Mouse (Mus musculus): ENCODE measurements around the gene Scgb2a2. TPM values are rescaled to one million over a fixed set of nuclear protein-coding genes. Genes with fewer than 3 reads are reported as not detected.
"Not testable (repeated sequence)": the region's sequence is repeated elsewhere in the genome, so short reads cannot be mapped to it uniquely, and the experiment has no call there.

The Scgb2a2 gene
- not detected in 2 replicates for polyA plus RNA-seq (2015; fragmentation: Nextera tagmentation; extraction: Ambion mirVana)

DNA sequence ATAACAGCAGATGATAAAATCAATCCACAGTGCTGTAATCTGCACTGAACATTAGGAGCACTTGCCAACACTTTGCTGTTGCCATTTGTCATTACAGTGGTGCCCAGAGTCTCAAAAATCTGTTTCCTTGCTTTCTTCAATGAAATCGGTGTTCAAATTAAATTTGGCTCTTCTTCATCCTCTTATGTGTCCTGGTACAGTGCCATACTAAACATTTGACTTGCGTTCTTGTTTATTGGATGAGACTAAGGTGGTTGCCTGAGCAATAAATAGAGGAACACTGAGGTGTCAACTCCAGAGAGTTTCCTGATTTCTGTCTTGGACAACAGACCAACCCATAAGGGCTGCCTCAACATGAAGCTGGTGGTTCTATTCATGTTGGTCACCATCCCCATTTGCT is at the start of gene Scgb2a2:
Scgb2a2 (plus strand) TSS at position 301 of the 400 bp plus-strand sequence.
- H3K36me3 ChIP-seq: no peaks in the 10 kb centered on the region
- H3K4me1 ChIP-seq: no peaks in the 10 kb centered on the region
- H3K4me3 ChIP-seq (replicated peaks): no peak within 1 kb of the TSS
- H3K27me3 ChIP-seq: no peaks in the 10 kb centered on the region
- ATAC-seq (replicated peaks; ENCODE audit: low FRiP score): no peak
- no peak within 1 kb of the TSS for H3K9ac ChIP-seq
- no peak within 1 kb of the TSS for H3K27ac ChIP-seq
- 78% methylated on average over 2 of the region's 2 CpGs for WGBS
- H3K4me2 ChIP-seq: no peak within 1 kb of the TSS
- H3K9me3 ChIP-seq (replicated peaks): no peaks in the 10 kb centered on the region

DNA sequence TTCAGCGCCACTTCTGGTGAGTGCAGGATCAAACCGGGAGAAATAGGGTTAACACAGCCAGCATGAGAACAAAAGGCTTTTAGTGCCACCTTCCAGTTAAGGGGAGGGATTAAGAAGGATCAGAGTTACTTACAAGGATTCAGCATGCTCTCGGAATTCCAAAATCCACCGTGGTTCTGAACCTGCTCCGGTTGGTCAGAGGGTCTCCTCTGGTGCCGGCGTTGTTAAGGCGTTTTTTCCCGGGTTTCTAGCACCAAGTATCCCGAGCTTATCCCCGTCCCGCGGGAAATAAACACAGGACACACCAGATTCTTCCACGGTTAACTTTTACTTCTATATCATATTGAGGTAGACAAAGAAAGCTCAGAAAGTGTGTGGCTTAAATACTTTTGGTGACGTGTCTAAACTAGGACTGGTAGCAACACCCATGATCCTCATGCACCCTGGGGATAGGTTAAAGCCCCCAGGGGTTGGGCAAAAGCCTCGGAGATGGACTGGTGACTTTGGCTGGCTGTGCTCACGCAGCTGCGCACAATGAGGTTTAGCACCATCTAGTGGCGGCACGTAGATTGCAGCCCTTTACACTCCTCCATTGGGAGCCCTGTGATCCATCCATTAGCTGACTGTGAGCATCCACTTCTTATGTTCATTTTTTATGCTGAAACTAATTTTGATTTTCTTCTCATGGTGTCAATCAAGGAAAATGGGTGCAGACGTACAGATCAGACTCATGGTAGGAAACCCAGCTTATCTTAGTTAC is 10.6 kb upstream of the Scgb2a2 start:
- not testable (repeated sequence) for H3K4me1 ChIP-seq; H3K27me3 ChIP-seq; H3K9me3 ChIP-seq (replicated peaks); H3K36me3 ChIP-seq
- Histone ChIP-seq H3K4me3 (replicated peaks) (peak overlapping the region; percentile 41), H3K27ac (0 out of 2 replicates have a peak overlapping the region, but pooled peaks have one; percentile 66), H3K4me2 (peak overlapping the region; percentile 48), H3K9ac (0 out of 2 replicates have a peak overlapping the region, but pooled peaks have one; percentile 14)
- 16% methylated on average over 20 of the region's 21 CpGs for WGBS
- ATAC-seq (replicated peaks; ENCODE audit: low FRiP score): peak; percentile 95

DNA sequence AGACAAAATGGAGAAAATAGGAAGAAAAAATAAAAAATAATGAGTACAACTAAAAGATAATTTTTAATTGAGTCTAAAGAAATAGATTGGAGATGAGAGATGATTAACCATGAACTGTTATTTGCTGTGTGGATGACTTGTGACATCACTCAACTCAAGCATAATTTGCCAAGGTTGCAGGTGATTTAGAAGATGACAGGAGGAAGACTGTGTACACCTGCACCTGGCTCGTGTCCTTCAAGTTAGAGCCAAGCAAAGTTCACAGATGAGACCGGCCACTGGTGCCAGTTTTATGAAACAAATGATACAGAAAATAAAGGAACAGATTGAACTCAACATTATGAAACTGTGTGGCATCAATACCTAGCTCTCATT is 10.0 kb upstream of the Scgb2a2 start:
- Histone ChIP-seq H3K4me3 (replicated peaks) (no peak overlapping the region), H3K36me3 (no peaks in the 10 kb centered on the region), H3K4me1 (no peaks in the 10 kb centered on the region), H3K9me3 (replicated peaks) (no peaks in the 10 kb centered on the region), H3K27ac (no peak overlapping the region), H3K4me2 (no peak overlapping the region), H3K9ac (no peak overlapping the region), H3K27me3 (no peaks in the 10 kb centered on the region)
- peak; percentile 69 for ATAC-seq (replicated peaks; ENCODE audit: low FRiP score)
- WGBS: 56% methylated on average over 2 of the region's 2 CpGs

DNA sequence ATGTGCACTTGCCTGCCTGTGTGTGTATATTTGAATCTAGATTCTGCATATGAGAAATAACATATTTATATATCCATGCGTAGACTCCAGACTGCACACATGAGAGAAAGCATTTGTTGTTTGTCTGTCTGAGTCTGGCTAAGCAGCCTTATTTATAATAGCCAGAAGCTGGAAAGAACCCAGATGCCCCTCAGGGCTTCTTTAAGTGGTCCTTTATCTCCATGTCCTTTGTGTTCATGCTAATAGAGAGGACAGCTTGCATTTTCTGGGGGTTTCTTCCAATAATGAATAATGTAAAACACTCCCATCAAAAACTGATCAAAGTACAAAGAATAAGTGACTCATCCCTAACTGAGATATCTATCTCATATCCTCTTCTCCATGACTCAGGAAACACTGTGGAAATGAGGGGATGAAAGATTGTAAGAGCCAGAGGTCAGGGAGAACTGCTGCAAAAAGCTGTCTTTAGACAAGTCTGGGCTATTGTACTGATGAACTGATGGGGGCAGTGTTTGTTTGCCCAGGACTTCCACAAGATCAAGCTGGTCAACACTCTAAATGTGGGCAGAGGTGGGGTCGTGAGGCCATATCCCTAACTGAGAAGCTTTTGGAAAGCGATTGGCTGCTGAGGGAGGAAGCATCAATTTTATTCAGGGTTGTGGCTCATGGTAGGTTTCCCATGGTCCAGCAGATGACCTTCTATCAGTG is 2.2 kb downstream of the Scgb2a2 start:
- WGBS: 61% methylated on average over 3 of the region's 3 CpGs

DNA sequence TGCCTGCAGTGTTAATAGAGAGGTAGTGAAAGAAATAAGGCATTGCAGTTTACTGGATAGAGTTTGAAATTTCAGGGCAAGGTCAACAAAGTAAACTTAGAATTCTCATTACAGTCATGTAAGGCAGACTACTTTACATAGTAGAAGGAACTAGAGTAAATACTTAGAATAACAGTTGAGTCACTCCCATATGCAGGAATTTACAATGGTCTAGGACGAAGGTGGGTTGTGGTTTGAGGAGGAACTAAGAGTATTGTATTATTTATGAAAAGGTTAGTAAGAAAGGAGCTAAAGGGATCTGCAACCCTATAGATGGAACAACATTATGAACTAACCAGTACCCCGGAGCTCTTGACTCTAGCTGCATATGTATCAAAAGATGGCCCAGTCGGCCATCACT is 13.5 kb downstream of the Scgb2a2 start:
- 95% methylated on average over 3 of the region's 3 CpGs for WGBS
- H3K27me3 ChIP-seq; H3K36me3 ChIP-seq; H3K9ac ChIP-seq; ATAC-seq (replicated peaks; ENCODE audit: low FRiP score); H3K4me1 ChIP-seq; H3K4me3 ChIP-seq (replicated peaks); H3K4me2 ChIP-seq; H3K9me3 ChIP-seq (replicated peaks); H3K27ac ChIP-seq: not testable (repeated sequence)

More for the DNA sequence above, 2.2 kb downstream of the Scgb2a2 start:
- not testable (repeated sequence) for ATAC-seq (replicated peaks; ENCODE audit: low FRiP score); H3K9me3 ChIP-seq (replicated peaks); H3K4me3 ChIP-seq (replicated peaks); H3K4me1 ChIP-seq; H3K36me3 ChIP-seq; H3K27me3 ChIP-seq; H3K9ac ChIP-seq; H3K27ac ChIP-seq; H3K4me2 ChIP-seq

DNA sequence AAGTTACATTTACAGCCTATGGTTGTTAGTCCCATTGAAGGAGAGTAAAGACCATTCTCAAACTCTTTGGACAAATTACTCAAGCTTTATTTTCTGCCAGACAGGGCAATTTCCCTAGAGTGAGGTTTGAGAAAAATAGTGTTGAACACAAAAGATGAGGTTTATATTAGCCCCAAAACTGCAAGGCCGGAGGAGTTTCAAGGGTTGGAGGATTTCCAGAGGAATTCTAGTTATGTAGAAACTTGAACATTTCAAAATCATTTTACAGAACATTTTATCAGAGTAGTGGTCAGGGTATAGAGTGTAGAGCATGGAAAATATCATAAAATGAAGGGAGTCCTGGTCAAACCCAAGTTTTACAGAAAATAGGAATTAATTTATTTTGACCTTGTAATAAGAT is 17.5 kb downstream of the Scgb2a2 start:
- H3K9me3 ChIP-seq (replicated peaks): no peaks in the 10 kb centered on the region
- peaks cover 7% of the 10 kb centered on the region for H3K36me3 ChIP-seq
- H3K27ac ChIP-seq: no peak overlapping the region
- no peak for ATAC-seq (replicated peaks; ENCODE audit: low FRiP score)
- H3K27me3 ChIP-seq: no peaks in the 10 kb centered on the region
- no peak overlapping the region for H3K4me2 ChIP-seq
- no peak overlapping the region for H3K9ac ChIP-seq
- WGBS: 70% methylated on average over 1 of the region's 1 CpGs
- no peaks in the 10 kb centered on the region for H3K4me1 ChIP-seq
- no peak overlapping the region for H3K4me3 ChIP-seq (replicated peaks)

DNA sequence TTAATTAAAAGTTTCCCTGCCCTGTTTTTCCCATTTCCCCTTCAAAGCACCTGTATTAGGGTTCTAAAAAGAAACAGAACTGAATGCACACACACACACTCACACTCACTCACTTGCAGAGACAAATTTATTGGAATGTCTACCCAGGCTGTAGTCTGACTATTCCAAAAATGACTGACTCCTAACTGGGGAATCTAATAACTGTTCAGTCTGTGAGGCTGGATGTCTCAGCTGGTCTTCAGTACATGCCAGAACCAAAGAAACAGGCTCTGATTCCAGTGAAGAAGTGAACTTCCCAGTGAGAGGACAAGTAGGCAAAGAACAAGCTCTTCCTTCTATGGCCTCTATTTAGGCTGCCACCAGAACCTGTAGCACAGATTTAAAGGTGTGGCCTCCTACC is 18.1 kb downstream of the Scgb2a2 start:
- H3K9ac ChIP-seq: no peak overlapping the region
- no peaks in the 10 kb centered on the region for H3K27me3 ChIP-seq
- H3K36me3 ChIP-seq: peaks cover 11% of the 10 kb centered on the region
- no peak overlapping the region for H3K4me3 ChIP-seq (replicated peaks)
- no peak overlapping the region for H3K4me2 ChIP-seq
- H3K4me1 ChIP-seq: no peaks in the 10 kb centered on the region
- ATAC-seq (replicated peaks; ENCODE audit: low FRiP score): no peak
- H3K27ac ChIP-seq: no peak overlapping the region
- no peaks in the 10 kb centered on the region for H3K9me3 ChIP-seq (replicated peaks)

DNA sequence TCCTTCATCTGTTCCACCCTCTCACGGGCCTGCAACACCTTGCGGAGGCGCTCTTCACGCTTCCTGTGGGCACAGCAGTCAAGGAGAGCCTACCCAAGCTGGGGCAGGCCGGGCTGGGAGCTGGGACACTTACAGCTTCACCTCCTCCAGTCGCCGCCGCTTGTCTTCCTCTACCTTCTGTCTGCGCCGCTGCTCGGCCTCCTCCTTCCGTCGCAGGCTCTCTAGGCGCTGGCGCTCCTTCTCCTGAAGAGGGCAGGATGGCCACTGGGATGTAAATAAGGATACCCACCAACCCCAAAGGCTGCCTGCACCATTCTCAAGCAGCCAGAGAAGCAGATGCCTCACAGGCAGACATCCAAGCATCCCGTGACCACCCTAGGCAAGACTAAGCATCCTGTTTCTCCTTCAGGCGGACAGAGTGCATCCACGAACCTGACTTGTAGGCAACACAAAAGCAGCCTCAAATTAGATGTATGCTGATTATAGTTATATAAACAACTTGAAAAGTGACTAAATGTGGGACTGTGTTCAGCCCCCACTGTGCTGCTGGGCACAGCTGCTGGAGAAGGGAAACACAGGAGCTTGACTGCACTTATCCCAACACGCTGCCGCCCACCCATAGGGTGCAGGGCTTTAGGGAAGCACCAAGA is 30.9 kb downstream of the Scgb2a2 start:
- Histone ChIP-seq H3K27me3 (no peaks in the 10 kb centered on the region), H3K4me1 (no peaks in the 10 kb centered on the region), H3K9ac (no peak overlapping the region), H3K4me2 (no peak overlapping the region), H3K36me3 (peaks cover 97% of the 10 kb centered on the region), H3K27ac (no peak overlapping the region), H3K9me3 (replicated peaks) (no peaks in the 10 kb centered on the region), H3K4me3 (replicated peaks) (no peak overlapping the region)
- ATAC-seq (replicated peaks; ENCODE audit: low FRiP score): no peak
- 95% methylated on average over 20 of the region's 20 CpGs for WGBS

DNA sequence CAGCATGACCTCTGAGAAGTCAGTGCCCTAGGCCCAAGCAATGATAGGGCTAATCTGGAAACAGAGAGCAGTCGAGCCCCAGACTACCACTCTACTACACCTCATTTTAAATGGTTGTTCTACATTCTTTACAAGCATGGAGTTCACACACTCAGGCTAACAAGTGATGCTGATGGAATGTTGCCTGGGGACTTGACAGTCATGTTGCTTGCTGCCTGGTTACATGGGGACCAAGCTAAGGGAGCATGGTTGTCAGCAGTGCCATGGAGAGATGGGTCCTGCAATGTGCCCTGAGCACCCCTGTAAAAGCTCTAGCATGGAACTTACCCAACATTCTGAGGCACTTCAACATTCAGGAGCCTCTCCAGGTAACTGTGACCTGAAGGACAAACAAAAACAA is 39.0 kb downstream of the Scgb2a2 start:
- Histone ChIP-seq H3K36me3 (peaks cover 96% of the 10 kb centered on the region), H3K4me1 (0 out of 2 replicates have a peak, but pooled peaks cover 3% of the 10 kb centered on the region), H3K9ac (no peak overlapping the region), H3K27me3 (no peaks in the 10 kb centered on the region), H3K4me3 (replicated peaks) (no peak overlapping the region), H3K27ac (no peak overlapping the region), H3K9me3 (replicated peaks) (no peaks in the 10 kb centered on the region), H3K4me2 (no peak overlapping the region)
- no peak for ATAC-seq (replicated peaks; ENCODE audit: low FRiP score)
- WGBS: 70% methylated on average over 1 of the region's 1 CpGs

DNA sequence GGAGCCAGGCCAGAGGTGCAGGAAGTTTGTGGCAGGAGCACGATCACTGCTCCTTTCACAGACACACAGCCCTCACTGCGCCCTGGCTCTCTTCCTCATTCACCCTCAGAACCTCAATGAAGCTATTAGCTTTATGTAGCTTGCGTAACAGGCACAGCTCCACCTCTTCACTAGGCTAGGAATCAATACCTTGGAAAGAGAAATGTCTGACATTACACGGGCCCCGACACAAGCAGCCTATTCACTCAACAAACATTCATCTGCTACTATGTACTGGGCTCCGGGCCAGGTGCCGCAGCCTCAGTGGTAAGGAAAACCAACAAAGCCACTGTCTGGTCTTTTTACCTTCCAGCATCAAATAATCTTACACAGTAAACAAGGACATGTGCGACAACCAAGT is 39.4 kb downstream of the Scgb2a2 start:
- Histone ChIP-seq H3K4me1 (0 out of 2 replicates have a peak, but pooled peaks cover 3% of the 10 kb centered on the region), H3K4me2 (no peak overlapping the region), H3K27me3 (no peaks in the 10 kb centered on the region), H3K9me3 (replicated peaks) (no peaks in the 10 kb centered on the region), H3K27ac (no peak overlapping the region), H3K36me3 (peaks cover 96% of the 10 kb centered on the region), H3K9ac (no peak overlapping the region), H3K4me3 (replicated peaks) (no peak overlapping the region)
- ATAC-seq (replicated peaks; ENCODE audit: low FRiP score): no peak
- WGBS: 97% methylated on average over 8 of the region's 8 CpGs

DNA sequence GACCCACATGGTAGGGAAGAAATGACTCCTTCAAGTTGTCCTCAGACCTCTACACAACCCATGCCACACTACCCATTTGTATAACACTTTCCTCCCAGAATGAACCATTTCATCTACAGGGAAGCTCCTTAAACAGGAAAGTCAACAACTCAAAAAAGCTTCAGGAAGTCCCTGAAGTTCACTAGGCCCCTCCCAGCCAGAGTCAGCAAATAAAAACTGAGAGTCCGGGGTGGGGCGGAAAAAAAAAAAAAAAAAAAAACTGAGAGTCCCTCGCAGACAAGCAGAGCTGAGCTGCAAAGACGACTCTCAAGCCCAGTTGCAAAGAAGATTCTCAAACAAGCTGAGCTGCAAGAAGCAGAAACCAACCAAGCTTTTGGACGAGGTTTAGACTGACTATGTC is 48.7 kb downstream of the Scgb2a2 start:
- peaks cover 50% of the 10 kb centered on the region for H3K36me3 ChIP-seq
- H3K27me3 ChIP-seq: no peaks in the 10 kb centered on the region
- H3K9ac ChIP-seq: no peak overlapping the region
- H3K4me3 ChIP-seq (replicated peaks): no peak overlapping the region
- peaks cover 25% of the 10 kb centered on the region for H3K4me1 ChIP-seq
- ATAC-seq (replicated peaks; ENCODE audit: low FRiP score): no peak
- no peak overlapping the region for H3K27ac ChIP-seq
- H3K9me3 ChIP-seq (replicated peaks): no peaks in the 10 kb centered on the region
- WGBS: 75% methylated on average over 5 of the region's 5 CpGs
- H3K4me2 ChIP-seq: 0 out of 2 replicates have a peak overlapping the region, but pooled peaks have one; percentile 4
